Mouse (Mus musculus) lung, embryonic 16.5 days (tissue): ENCODE measurements at regions not wholly inside any gene's neighbourhood (a gene's known extent, or its start where the extent isn't known, plus 50 kb on each side); places are given as distances from the start of the nearest gene placed in this dataset.

Experiments
- ATAC-seq: fragments of 200-750 bp; cut with Nextera tagmentation; 2 replicates; pipeline ENCODE4 v1.8.0; 2017; ENCODE audit warnings: low read depth, mild to moderate bottlenecking, moderate library complexity
- H3K27ac ChIP-seq: fragments of 300-500 bp; sonication (generic); 2 replicates; pipeline ENCODE4 v1.5.1; 2014; ENCODE audit warnings: mild to moderate bottlenecking, control low read depth, low read length
- H3K27me3 ChIP-seq: fragments of 300-500 bp; sonication (generic); 2 replicates; pipeline ENCODE4 v1.6.1; 2014; ENCODE audit warnings: low read depth, low read length, mixed read lengths; ENCODE audit not compliant: control insufficient read depth, insufficient read depth
- H3K36me3 ChIP-seq: fragments of 300-500 bp; sonication (generic); 2 replicates; pipeline ENCODE4 v1.6.1; 2014; ENCODE audit warnings: low read length; ENCODE audit not compliant: control insufficient read depth, insufficient read depth
- H3K4me1 ChIP-seq: fragments of 300-500 bp; sonication (generic); replicated peaks from 2 replicates; pipeline ENCODE4 v1.6.1; 2014; ENCODE audit warnings: low read length, mixed read lengths; ENCODE audit not compliant: control insufficient read depth, insufficient read depth
- H3K4me2 ChIP-seq: fragments of 300-500 bp; sonication (generic); 2 replicates; pipeline ENCODE4 v1.6.1; 2014; ENCODE audit warnings: low read depth, low read length, control low read depth
- H3K4me3 ChIP-seq: fragments of 300-500 bp; sonication (generic); 2 replicates; pipeline ENCODE4 v1.5.1; 2014; ENCODE audit warnings: mild to moderate bottlenecking, low read length, control low read depth
- H3K9ac ChIP-seq: fragments of 300-500 bp; sonication (generic); 2 replicates; pipeline ENCODE4 v1.6.1; 2014; ENCODE audit warnings: low read length, control low read depth
- H3K9me3 ChIP-seq: fragments of 300-500 bp; sonication (generic); 2 replicates; pipeline ENCODE4 v1.6.1; 2016; ENCODE audit warnings: low read length; ENCODE audit not compliant: control insufficient read depth
- WGBS: fragments of 180-500 bp; shearing (Covaris S2); extraction: QIAGEN DNeasy Blood & Tissue Kit; methylation state at CpG from one replicate; pipeline ENCODE4 v1.1.7; 2014; 5-methylcytosine and 5-hydroxymethylcytosine counted together

- Histone ChIP-seq H3K9ac (no peak overlapping the region), H3K27ac (no peak overlapping the region), H3K4me2 (no peak overlapping the region), H3K4me3 (no peak overlapping the region), H3K27me3 (no peaks in the 10 kb centered on the region), H3K9me3 (0 out of 2 replicates have a peak, but pooled peaks cover 2% of the 10 kb centered on the region), H3K4me1 (0 out of 2 replicates have a peak, but pooled peaks cover 2% of the 10 kb centered on the region), H3K36me3 (no peaks in the 10 kb centered on the region)
- no peak for ATAC-seq
- 31% methylated on average over 7 of the region's 7 CpGs for WGBS
Observed at GRCm38 (mm10) chr5:119763337-119763736, 69.1 kb upstream of the Tbx5 start.

GRCm38 (mm10) chr5:119766372-119766771 lies 66.1 kb upstream of the Tbx5 start:
- Histone ChIP-seq H3K4me2 (no peak overlapping the region), H3K9me3 (no peaks in the 10 kb centered on the region), H3K27me3 (no peaks in the 10 kb centered on the region), H3K27ac (no peak overlapping the region), H3K4me1 (0 out of 2 replicates have a peak, but pooled peaks cover 2% of the 10 kb centered on the region), H3K9ac (no peak overlapping the region), H3K4me3 (no peak overlapping the region), H3K36me3 (no peaks in the 10 kb centered on the region)
- ATAC-seq, result peak; percentile 45; the same call in 1 of the 2 replicates
- WGBS, result 9% methylated on average over 13 of the region's 13 CpGs

GRCm38 (mm10) chr5:119770951-119771350 lies 61.5 kb upstream of the Tbx5 start:
- Histone ChIP-seq H3K9ac (no peak overlapping the region), H3K4me1 (peaks cover 4% of the 10 kb centered on the region; the same call in 1 of the 2 replicates), H3K27ac (no peak overlapping the region), H3K27me3 (no peaks in the 10 kb centered on the region), H3K9me3 (no peaks in the 10 kb centered on the region), H3K36me3 (no peaks in the 10 kb centered on the region), H3K4me3 (no peak overlapping the region), H3K4me2 (no peak overlapping the region)
- 38% methylated on average over 2 of the region's 2 CpGs for WGBS
- no peak for ATAC-seq

GRCm38 (mm10) chr5:119776106-119776887 lies 56.2 kb upstream of the Tbx5 start:
- no peaks in the 10 kb centered on the region for H3K27me3 ChIP-seq
- H3K4me2 ChIP-seq, result no peak overlapping the region
- no peaks in the 10 kb centered on the region for H3K36me3 ChIP-seq
- WGBS, result 39% methylated on average over 9 of the region's 9 CpGs
- H3K27ac ChIP-seq, result peak overlapping the region; percentile 95
- no peak overlapping the region for H3K9ac ChIP-seq
- H3K9me3 ChIP-seq, result no peaks in the 10 kb centered on the region
- peaks cover 9% of the 10 kb centered on the region for H3K4me1 ChIP-seq
- H3K4me3 ChIP-seq, result no peak overlapping the region
- peak; percentile 89 for ATAC-seq

- H3K9ac ChIP-seq, result no peak overlapping the region
- no peak for ATAC-seq
- peak overlapping the region; percentile 10; the same call in 1 of the 2 replicates for H3K27ac ChIP-seq
- no peaks in the 10 kb centered on the region for H3K36me3 ChIP-seq
- H3K4me2 ChIP-seq, result no peak overlapping the region
- WGBS, result 2% methylated on average over 2 of the region's 2 CpGs
- no peaks in the 10 kb centered on the region for H3K27me3 ChIP-seq
- no peaks in the 10 kb centered on the region for H3K9me3 ChIP-seq
- peaks cover 12% of the 10 kb centered on the region for H3K4me1 ChIP-seq
- no peak overlapping the region for H3K4me3 ChIP-seq
Observed at GRCm38 (mm10) chr5:119777836-119778235, 54.6 kb upstream of the Tbx5 start.

- H3K27ac ChIP-seq, result 0 out of 2 replicates have a peak overlapping the region, but pooled peaks have one; percentile 53
- no peaks in the 10 kb centered on the region for H3K36me3 ChIP-seq
- ATAC-seq, result peak; percentile 59
Observed at GRCm38 (mm10) chr5:119781375-119781774, 51.1 kb upstream of the Tbx5 start.

More at GRCm38 (mm10) chr5:119781375-119781774, 51.1 kb upstream of the Tbx5 start:
- no peak overlapping the region for H3K4me3 ChIP-seq
- 24% methylated on average over 5 of the region's 5 CpGs for WGBS
- H3K9me3 ChIP-seq, result peaks cover 5% of the 10 kb centered on the region; the same call in 1 of the 2 replicates
- H3K9ac ChIP-seq, result no peak overlapping the region
- H3K4me1 ChIP-seq, result peaks cover 7% of the 10 kb centered on the region
- no peak overlapping the region for H3K4me2 ChIP-seq
- no peaks in the 10 kb centered on the region for H3K27me3 ChIP-seq
